Mouse (Mus musculus): ENCODE measurements around the gene Slc25a22.

DNA sequence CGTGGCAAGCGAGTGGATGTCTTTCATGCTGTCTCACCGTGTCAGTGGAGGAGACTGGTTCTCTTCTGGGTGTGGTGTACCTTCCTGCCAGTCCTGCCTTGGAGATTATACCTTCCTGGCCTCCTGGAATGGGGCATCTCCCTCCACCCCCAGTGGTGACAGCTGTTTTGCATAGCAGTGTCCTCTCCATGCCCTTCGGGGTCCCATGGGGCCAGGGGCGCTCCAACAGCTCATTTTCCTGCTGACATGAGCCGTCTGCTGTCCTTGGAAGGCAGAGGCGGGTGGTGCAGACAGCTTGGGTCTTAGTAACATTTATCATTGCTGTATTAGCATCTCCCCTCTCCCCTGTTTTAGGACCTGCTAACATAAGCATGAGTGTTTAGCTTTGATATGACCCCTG, 49.4 kb upstream of the Slc25a22 start:
- TF ChIP-seq CTCF (IDR thresholded peaks at IDR 0.05; ENCODE audit: low read depth) = no peak
- TF ChIP-seq EP300 (IDR thresholded peaks at IDR 0.05; ENCODE audit: low read depth) = no peak

Data from liver, embryonic 14.5 days (tissue).